Mouse (Mus musculus): ENCODE data around the gene Celsr2. TPM values are rescaled to one million over a fixed set of nuclear protein-coding genes. Genes with fewer than 3 reads are reported as not detected.
A peak's percentile ranks its signal among the peaks of the same experiment; 100 is the strongest.

Celsr2 gene
- total RNA-seq, 2 experiments from 2014 or later: 182 to 194 TPM

DNA sequence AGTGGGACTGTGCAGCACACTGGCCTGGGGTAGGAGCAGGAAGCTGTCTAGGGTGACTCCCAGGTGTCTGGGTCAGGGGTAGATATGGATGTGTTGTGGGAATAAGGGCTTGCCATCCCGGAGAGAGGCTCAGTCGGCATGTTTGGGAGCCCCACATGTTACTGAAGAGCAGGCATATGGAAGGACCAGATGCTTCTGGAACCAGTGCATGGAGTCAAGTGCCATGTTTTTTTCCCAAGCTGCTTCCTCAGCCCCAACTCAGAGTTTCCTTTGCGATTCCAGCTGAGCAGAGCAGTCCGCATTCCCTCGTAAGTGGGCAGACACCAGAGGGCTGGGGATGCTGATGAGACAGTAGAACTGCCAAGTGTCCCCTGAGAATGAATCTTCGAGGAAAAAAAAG, 7.7 kb upstream of the Celsr2 start:
- no peak for DNase-seq (ENCODE audit: low spot score in 2 of 2)
- intact Hi-C loops (cut with DNase I): no loop called here

DNA sequence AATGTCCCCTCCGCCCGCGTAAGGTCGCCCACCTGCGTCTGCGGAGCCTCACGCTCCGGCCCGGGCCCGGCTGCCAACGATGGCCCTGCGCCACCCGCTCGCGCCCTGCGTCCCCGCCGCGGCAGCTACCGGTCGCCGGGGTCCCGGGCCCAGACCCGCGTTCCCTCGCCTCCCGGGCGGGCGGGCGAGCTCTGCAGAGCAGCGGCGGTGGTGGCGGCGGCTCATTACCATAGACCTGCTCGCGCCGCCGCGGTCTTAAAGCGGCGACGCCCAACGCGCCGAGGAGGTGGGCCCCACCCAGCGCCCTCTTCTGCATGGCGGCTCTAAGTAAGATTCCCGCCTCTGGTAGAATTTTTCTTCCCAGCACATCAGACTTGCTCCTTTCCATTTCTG, 475 bp upstream of the Celsr2 start:
- intact Hi-C loops (cut with DNase I): no loop called here
- peak; percentile 89 to 90 for DNase-seq (ENCODE audit: low spot score in 2 of 2)

DNA sequence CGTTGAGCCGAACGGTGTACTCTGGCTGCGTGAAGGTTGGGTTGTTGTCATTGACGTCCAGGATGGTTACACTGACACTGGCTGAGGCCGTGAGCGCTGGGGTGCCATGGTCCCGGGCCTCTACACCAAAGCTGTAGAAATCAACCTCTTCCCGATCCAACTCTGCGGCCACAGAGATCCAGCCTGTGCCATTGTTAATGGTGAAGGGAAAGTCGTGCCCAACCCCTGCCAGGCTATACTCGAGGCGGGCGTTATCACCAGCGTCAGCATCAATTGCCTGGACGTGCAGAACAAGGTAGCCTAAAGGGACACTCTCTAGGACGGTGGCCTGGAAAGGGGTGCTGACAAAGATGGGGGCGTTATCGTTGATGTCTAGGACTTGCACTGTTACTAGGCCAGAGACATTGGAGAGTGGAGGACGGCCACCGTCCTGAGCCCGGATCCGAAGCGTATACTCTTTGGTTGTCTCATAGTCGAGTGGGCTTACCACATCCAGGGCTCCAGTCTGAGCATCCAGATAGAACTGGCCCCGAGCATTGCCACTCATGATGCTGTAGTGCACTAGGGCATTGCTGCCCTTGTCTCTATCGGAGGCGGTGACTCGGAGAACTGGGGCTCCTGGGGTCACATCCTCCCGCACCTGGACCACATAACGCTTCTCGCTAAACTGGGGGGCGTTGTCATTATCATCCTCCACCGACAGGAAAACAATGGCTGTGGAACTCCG, 1.6 kb downstream of the Celsr2 start:
- intact Hi-C loops (cut with DNase I): no loop called here
- no peak for DNase-seq (ENCODE audit: low spot score in 2 of 2)

DNA sequence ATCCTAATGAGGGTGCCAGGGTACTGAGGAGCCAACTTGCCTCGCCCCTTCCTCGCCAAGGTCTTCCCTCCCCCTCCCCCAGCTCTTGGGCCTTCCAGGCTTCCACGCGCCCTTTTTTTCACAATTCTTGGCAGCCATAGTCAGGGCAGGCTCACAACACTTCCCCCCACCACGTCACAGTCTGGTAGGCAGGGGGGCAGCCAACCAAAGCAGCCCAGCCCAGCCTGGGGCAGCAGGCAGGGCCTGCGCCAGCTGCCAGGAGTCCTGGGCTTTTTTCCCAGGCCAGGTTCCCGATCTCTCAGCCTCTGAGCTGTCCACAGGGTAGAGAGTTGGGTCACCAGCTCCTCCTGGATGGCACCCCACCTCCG, 3.6 kb downstream of the Celsr2 start:
- intact Hi-C loops (cut with DNase I): no loop called here
- peak; percentile 48 to 72 for DNase-seq (ENCODE audit: low spot score in 2 of 2)

DNA sequence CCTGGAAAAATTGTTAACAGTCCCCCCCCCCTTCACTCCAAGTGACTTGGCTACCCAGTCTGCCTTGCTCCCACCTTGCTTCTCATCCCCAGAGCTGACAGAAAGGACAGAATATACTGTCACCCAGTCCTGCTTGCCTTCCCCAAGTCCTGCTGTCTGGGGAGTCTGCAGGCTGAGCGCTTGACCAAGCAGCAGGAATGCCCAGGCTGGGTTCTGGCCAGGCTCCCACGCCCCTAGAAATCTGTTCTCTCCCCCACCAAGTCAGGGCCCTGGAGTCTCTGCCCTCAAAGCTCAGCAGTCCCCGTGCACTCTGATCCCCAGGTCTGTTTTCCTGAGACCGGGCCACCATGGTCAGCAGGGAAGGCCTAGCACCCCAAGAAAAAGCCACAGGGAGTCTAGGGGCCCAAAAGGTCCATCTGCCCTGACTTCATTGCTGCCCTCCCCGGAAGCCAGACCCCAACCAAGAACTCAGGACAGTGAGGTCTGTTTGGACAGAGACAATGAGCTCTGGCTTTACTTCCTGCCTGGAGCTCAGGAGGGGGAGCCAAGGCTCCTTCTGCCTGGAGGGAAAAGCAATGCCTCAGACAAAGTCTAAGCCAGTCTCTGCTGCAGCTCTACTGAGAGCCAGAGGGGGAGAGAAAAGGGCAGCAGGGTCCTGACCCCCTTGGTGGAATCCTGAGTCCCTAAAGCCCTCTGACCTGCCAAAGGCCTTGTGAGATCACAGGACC, 4.2 kb downstream of the Celsr2 start:
- no peak for DNase-seq (ENCODE audit: low spot score in 2 of 2)
- intact Hi-C loops (cut with DNase I): no loop called here

DNA sequence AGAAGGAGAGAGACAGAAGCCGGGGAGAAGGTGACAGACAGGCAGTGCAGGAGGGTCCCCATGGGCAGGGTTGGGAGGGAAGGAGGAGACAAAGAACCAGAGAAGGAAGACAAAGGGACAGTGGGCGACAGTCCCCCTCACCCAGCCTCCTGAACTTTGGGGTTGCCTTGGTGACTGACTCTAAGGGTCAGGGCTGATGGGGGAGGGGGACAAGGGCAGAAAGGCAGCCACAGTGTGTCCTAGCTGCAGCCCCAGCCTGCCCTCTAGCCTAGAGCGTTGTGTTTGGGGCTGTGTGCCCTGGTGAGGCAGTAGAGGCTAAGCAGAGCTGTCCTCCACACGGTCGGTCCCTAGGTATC, 5.0 kb downstream of the Celsr2 start:
- intact Hi-C loops (cut with DNase I): no loop called here

DNA sequence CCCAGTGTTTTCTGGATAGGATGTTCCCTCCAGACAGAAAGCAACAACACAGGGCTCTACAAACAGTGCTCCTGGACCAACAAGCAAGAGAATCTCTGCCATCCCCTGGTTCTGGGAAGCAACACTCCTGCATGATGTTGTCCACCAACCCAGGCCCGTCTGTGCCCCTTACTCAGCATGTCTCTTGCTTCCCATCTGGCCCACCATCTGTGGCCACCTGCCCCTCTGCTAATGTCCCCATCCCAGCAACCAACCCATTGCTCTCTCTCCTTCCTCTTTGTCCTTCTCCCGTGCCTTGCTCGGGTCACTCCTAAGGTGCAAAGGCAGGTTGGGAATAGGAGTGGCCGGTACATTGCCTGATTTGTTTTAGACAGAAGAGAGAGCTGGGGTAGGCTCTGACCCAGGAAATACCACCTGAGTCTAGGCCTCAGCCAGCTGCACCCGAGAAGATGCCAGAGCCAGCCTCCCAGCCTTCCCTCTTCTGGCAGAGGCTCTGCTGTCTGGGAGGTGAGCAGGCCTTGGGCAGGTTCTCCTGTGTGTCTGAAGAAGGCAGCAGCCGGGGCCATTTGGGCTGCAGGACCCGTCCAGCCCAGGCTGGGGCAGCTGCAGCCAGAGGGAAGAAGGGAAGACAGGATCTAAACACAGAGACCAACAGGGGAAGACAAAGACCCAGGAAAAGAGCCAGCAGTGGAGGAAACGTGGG, 5.5 kb downstream of the Celsr2 start:
- intact Hi-C loops (cut with DNase I): no loop called here
- DNase-seq (ENCODE audit: low spot score in 2 of 2): no peak

More for the DNA sequence above, 5.0 kb downstream of the Celsr2 start:
- DNase-seq (ENCODE audit: low spot score in 2 of 2): no peak

DNA sequence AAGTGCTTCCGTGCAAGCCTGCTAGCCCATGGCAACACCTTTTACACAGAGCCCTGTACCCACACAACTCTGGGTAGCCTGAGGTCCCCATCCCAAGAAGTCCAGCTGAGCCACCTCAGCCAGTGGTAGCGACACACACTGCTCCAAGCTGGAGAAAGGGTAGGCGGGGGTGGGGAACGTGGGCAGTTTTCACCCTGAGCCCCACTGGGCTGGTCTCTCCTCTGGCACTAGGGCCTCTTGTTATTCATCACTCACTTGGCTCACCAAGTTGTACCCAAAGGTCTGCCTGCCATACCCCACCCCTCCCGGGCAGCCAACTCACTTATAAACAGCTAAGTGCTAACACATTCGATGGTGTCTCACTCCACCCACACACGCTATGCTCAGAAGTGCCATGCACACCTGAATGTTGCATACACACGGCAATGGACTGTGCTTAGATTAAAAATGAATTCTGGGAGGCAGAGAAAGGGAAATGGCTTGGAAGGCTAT, 6.8 kb downstream of the Celsr2 start:
- intact Hi-C loops (cut with DNase I): no loop called here
- DNase-seq (ENCODE audit: low spot score in 2 of 2): no peak

DNA sequence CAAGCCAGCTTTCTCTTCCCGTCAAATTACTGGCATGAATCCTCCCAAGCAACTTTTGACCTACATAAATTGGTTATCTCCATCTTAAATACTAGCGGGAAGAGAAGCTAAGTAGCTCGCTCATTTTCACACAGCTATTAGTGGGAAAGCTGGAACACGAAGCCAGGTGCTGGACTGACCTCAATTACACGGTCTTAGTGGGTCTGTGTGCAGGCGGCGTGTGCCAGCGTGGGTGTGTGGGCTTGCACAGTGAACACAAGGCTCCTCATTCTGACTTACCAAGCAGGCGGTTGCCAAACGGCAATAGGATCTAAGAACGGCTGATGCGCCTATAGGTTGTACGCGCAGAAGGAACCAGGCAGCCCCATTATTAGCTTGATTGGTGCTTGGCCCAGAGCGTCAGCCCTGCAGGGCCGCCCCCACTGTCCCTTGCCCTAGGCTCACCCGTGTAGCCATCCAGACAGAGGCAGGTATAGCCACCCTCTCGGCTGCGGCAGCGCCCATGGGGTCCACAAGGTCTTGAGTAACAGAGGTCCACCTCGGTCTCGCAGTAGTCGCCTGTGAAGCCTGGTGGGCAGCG, 9.0 kb downstream of the Celsr2 start:
- intact Hi-C loops (cut with DNase I): no loop called here
- DNase-seq (ENCODE audit: low spot score in 2 of 2): peak in 1 of 2 experiments; percentile 62

DNA sequence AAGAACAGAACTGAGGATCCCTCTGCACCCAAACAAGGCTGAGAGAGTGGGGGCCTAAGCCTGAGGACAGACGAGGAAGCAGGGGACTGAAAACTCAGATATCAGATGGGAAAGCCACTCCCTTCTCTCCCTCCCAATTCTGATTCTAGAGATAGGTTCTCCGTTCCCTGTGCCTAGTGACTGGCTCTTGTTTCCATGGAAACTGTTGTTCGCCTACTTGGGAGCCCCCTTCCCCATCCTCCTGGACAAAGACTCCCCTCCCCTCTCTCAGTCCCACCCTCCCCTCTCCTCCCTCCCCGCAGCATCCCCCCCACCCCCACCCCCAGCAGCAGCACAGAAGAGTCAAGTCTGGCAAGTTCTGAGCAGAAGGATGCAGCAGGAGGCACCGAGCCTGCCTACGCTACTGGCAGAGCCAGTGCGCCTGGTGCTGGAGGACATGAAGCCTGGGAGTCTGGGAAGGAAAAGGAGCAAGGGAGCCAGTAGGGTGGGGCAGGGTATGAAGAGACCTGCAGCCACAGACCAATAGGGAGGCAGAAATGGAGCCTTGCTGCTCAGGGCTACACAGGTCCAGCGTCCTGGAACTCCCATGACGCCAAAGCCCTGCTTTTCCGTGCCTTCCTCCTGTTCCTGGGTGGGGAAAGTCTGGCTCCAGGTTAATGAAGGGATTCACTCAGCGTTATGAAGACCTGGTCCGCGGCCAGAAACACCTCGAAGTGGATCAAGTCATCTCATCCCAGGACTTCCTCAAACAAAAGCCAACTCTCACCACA, 9.6 kb downstream of the Celsr2 start:
- intact Hi-C loops (cut with DNase I): no loop called here
- peak; percentile 60 to 81 for DNase-seq (ENCODE audit: low spot score in 2 of 2)

DNA sequence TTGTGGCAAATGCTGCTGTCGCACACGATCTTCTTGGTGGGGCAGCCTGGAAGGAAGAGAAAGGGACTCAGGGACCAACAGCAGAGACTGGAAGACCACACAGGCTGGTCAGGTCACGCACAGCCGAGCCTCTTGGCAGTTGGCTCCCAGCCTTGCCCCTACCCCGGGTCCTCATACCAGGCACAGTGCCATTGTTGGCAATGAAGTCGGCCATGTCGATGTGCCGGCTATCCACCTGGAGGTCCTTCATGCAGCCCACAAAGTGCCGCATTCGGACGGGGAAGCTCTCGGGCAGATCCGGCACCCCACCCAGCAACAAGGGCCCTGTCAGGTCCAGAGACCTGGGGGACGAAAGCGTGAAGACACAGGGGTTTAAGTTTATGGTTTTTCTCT, 12.8 kb downstream of the Celsr2 start:
- intact Hi-C loops (cut with DNase I): loop anchor here (5.0 kb wide), 2 partner anchors 40 to 160 kb away; partner anchors contain the start of gene Tmem167b
- DNase-seq (ENCODE audit: low spot score in 2 of 2): no peak

DNA sequence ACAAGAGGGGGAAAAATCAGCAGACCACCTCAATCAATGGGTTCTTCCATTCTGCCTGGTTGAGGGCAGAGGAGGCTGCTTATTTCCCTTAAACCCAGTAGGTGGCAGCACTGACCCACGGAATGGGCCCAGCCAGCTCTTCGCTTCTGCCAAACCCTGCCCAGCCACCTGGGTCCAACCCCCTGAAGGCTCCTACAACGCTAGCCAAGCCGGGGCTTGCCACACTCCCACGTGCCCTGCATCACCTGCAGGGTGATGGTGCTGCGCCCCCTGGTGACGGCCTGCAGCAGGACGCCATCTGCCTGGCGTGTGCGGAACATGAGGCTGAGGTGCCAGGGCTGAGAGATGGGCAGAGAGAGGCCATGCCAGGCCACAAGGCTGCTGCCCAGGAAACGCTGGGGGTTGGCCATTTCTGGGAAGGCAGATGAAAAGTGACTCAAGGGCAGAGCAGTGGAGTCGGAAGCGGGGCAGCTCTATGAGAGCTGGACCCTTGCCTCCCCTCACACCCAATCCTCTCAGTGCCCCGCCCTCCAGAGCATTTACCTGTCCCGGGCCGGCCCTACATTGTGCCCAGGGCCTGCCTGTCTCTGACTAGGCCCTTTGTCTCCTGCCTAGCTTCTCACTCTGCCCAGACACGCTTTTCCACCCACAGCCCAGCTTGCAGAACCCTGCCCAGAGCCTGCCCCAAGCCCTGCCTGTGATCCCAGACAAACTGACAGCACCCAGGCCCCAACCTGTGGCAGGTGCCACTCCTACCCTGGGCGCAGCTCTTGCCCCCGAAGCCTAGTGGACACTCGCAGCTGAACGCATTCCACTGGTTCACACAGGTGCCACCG, 13.4 kb downstream of the Celsr2 start:
- intact Hi-C loops (cut with DNase I): loop anchor here (5.0 kb wide), 2 partner anchors 40 to 160 kb away; partner anchors contain the start of gene Tmem167b
- peak; percentile 80 to 89 for DNase-seq (ENCODE audit: low spot score in 2 of 2)

DNA sequence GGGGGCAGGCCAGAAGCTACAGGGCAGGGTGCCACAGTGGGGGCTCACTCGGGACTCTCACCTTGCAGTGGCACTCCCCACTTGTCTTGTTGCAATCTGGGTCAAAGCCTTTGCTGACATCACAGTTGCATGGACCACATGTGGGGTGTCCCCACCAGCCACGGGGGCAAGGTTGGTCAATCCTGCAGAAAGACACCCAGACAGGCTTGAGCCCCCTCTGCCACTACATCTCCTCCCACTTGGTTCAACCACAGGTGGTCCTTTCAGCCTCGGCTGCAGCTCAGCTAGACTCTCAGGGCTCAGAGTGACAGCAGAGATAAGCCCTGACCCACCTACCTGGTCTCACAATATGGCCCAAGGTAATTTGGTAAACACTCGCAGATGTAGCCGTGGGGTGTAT, 14.9 kb downstream of the Celsr2 start:
- no peak for DNase-seq (ENCODE audit: low spot score in 2 of 2)
- intact Hi-C loops (cut with DNase I): loop anchor here (5.0 kb wide), 2 partner anchors 42 to 162 kb away; partner anchors contain the start of gene Tmem167b

DNA sequence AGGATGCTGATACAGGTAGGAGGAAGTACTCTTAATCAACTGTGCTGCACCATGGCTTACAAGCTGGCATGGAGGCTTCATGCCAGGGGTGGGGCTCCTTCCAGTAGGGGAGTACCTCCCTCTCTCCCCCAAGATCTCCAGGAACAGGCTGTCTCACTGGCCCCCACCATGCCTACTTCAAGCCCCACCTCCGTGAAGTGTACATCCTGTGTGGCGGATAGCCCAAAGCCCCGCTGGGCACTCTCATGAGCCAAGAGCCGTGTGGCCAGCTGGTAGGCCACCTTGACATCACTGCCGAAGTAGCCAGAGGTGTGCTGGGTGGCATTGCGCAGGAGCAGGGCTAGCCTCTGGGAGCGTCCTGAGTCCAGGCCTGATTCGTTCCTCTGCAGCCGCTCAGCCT, 17.1 kb downstream of the Celsr2 start:
- no peak for DNase-seq (ENCODE audit: low spot score in 2 of 2)
- intact Hi-C loops (cut with DNase I): no loop called here

DNA sequence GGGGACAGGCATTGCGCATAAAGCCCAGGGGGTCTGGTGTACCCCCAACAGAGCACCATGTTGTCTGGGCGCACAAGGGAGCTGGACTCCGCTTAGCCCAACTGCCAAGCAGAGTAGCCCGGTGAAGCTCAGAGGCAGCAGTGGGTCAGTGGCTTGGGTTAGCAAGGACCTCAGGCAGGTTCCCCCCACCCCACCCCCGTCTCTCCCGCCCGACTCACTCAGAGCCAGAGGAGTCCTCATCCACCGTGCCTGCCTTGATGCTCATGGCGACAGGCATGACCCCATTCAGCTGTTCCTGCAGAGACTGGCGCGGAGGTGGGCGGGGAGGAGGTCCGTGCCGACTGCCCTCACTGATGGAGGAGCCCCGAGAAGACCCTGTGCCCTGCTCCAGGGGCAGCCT, 22.6 kb downstream of the Celsr2 start:
- intact Hi-C loops (cut with DNase I): no loop called here
- DNase-seq (ENCODE audit: low spot score in 2 of 2): no peak

DNA sequence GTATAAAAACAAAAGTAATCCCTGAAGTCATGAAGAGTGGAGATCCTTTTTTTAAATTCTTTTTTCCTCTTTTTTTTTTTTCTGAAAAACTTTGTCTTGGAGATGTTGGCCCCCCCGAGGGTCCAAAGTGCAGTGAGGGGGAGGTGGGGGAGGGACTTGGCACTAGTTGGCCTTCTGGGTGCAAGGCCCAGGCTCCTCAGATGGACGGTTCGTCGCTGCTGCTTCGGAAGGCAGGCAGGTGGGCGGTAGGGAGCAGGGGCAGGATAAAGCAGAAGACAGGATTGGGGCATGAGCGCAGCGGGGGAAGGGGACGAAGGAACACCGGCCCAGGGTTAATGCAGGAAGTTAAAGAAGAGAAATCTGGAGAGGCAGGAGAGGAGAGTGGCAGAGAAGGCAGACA, 23.1 kb downstream of the Celsr2 start:
- intact Hi-C loops (cut with DNase I): no loop called here
- no peak for DNase-seq (ENCODE audit: low spot score in 2 of 2)

DNA sequence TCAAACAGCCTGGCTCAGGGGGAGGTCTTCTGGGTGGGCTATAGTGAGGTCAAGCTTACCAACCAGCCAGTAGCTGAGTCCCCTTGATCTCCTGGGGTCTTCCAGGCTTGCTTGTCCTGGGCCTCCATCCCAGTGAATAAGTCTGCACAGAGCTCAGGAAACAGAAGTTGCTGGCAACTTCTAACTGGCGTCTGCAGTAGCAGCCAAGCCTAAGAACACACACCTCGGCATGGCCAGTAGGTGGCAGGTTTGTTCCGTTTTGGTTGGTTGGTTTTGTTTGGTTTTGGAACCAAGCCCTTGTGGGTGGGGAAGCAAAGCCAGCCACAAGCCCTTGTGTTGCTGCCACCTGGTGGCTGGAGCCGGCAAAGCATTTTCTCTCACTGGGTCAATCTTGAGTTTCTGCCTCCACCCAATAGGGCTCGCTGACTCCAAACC, 26.2 kb downstream of the Celsr2 start:
- DNase-seq (ENCODE audit: low spot score in 2 of 2): peak; percentile 98
- intact Hi-C loops (cut with DNase I): loop anchor here (2.0 to 5.0 kb wide), 2 partner anchors 106 to 227 kb away; no protein-coding TSS in a partner anchor

DNA sequence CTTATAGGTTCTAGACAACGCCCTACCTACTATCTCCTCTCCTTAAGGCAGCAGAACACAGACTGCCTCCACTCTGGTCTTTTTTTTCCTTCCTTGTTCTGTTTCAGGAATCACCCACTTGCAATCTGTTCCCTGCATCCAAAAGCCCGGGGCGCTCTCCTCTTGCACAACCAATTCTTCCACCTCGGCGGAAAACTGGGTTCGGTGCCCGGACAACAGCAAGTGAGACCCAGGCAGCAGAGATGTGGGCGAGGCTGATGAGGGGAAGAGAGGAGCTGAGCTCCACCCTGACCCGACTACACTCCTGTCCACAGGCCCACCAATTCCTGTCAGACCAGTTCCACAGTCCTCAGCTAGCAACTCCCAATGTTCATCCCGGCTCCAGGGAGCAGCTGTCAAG, 29.2 kb downstream of the Celsr2 start:
- intact Hi-C loops (cut with DNase I): loop anchor here (5.0 kb wide), 1 partner anchor 224 kb away; no protein-coding TSS in a partner anchor
- DNase-seq (ENCODE audit: low spot score in 2 of 2): peak; percentile 68 to 78

Data from left cerebral cortex, postnatal 14 days (tissue).